ENCODE assay signal across 21 mouse cellular contexts in genomic region chr6:21955468-21955867, GRCm38 (mm10). TPM values are rescaled to one million over a fixed set of nuclear protein-coding genes. Genes with fewer than 3 reads are reported as not detected.
DNase-seq lines count a peak whose midpoint lies in the region; ATAC-seq and TF ChIP-seq lines count a peak whose summit lies in the region.
"Had no signal": no experiment of that assay in that cellular context is flagged by ENCODE, and none has a peak within 500 bp of the region (broad histone marks: within the 10 kb centered on the region; RNA-seq: fewer than 3 reads in every experiment).

No protein-coding gene starts in this region.

- DNase-seq in liver, embryonic 13.5 days: no peak
- DNase-seq in liver: no peak
- no peak for DNase-seq in thymus, adult 2 months
- DNase-seq in kidney, postnatal 25 days: no peak
- DNase-seq in heart, embryonic 10.5 days (ENCODE audit: low spot score): no peak
- DNase-seq: adrenal gland, postnatal 25 days; cerebellum, adult 18-20 months; cerebellum, postnatal 10 days; gastrocnemius, postnatal 10 days; heart, postnatal 4 days; kidney, adult 18-20 months; kidney, postnatal 4 days; right cerebral cortex, adult 18-20 months had no signal

- peaks cover 27% of the 10 kb centered on the region for H3K79me2 ChIP-seq in macrophage (ENCODE audit: inconsistent target)

- no peak for TF ChIP-seq CTCF in thymus, adult 2 months (IDR thresholded peaks at IDR 0.05; ENCODE audit: borderline replicate concordance, control insufficient read depth, extremely low read depth, insufficient read depth, low read length, poor library complexity)

- H3K4me3 ChIP-seq in liver, embryonic 13.5 days (replicated peaks): no peak overlapping the region
- H3K4me3 ChIP-seq in macrophage (ENCODE audit: inconsistent target): no peak overlapping the region
- H3K4me3 ChIP-seq in thymus, adult 2 months (ENCODE audit: control insufficient read depth, insufficient read depth, low read length): no peak overlapping the region
- no peak overlapping the region for H3K4me3 ChIP-seq in heart, embryonic 10.5 days
- H3K4me3 ChIP-seq: forebrain, embryonic 13.5 days; lung, embryonic 15.5 days; midbrain, embryonic 10.5 days; midbrain, embryonic 15.5 days had no signal

- no peaks in the 10 kb centered on the region for H3K27me3 ChIP-seq in liver, embryonic 13.5 days
- H3K27me3 ChIP-seq in thymus, adult 2 months (ENCODE audit: control insufficient read depth, insufficient read depth, low read length): no peaks in the 10 kb centered on the region
- no peaks in the 10 kb centered on the region for H3K27me3 ChIP-seq in heart, embryonic 10.5 days (ENCODE audit: insufficient read depth, poor library complexity, severe bottlenecking)
- H3K27me3 ChIP-seq: forebrain, embryonic 13.5 days; lung, embryonic 15.5 days; midbrain, embryonic 15.5 days had no signal

- no peak overlapping the region for H3K27ac ChIP-seq in liver, embryonic 13.5 days
- 0 out of 2 replicates have a peak overlapping the region, but pooled peaks have one; percentile 5 for H3K27ac ChIP-seq in macrophage
- H3K27ac ChIP-seq in thymus, adult 2 months (ENCODE audit: control insufficient read depth, insufficient read depth, low read length): no peak overlapping the region
- no peak overlapping the region for H3K27ac ChIP-seq in heart, embryonic 10.5 days
- H3K27ac ChIP-seq: forebrain, embryonic 13.5 days; lung, embryonic 15.5 days; midbrain, embryonic 10.5 days; midbrain, embryonic 15.5 days had no signal

- no peak overlapping the region for H3K4me2 ChIP-seq in liver, embryonic 13.5 days
- H3K4me2 ChIP-seq: forebrain, embryonic 13.5 days; lung, embryonic 15.5 days; midbrain, embryonic 15.5 days had no signal

- H3K4me1 ChIP-seq in liver, embryonic 13.5 days (replicated peaks): peaks cover 22% of the 10 kb centered on the region
- 0 out of 2 replicates have a peak, but pooled peaks cover 7% of the 10 kb centered on the region for H3K4me1 ChIP-seq in thymus, adult 2 months (replicated peaks; ENCODE audit: control insufficient read depth, insufficient read depth, low read length)
- peaks cover 5% of the 10 kb centered on the region for H3K4me1 ChIP-seq in heart, embryonic 10.5 days

- 0 out of 2 replicates have a peak, but pooled peaks have one; percentile 8 for ATAC-seq in liver, embryonic 13.5 days (ENCODE audit: low read depth)
- ATAC-seq in common myeloid progenitor, adult 5-6 weeks (replicated peaks; ENCODE audit: low read depth, poor library complexity, severe bottlenecking): peak; percentile 87
- ATAC-seq in monocyte, adult 5-6 weeks (replicated peaks; ENCODE audit: insufficient number of reproducible peaks, low FRiP score, low TSS enrichment, poor library complexity, severe bottlenecking): peak; percentile 34
- ATAC-seq: forebrain, embryonic 13.5 days; hindbrain, embryonic 16.5 days; midbrain, embryonic 15.5 days had no signal

- WGBS in liver, embryonic 13.5 days (ENCODE audit: insufficient replicate concordance): 75% methylated on average over 4 of the region's 4 CpGs
- WGBS in macrophage (ENCODE audit: missing documents): 32% methylated on average over 4 of the region's 4 CpGs
- 55% methylated on average over 4 of the region's 4 CpGs for whole genome bisulfite sequencing in thymus, adult 2 months
- WGBS in heart, embryonic 10.5 days: 79% methylated on average over 4 of the region's 4 CpGs

- H3K36me3 ChIP-seq in liver, embryonic 13.5 days: peaks cover 35% of the 10 kb centered on the region
- H3K36me3 ChIP-seq in macrophage (ENCODE audit: inconsistent target): peaks cover 12% of the 10 kb centered on the region
- peaks cover 38% of the 10 kb centered on the region for H3K36me3 ChIP-seq in thymus, adult 2 months (ENCODE audit: control insufficient read depth, insufficient read depth, low read length)
- peaks cover 59% of the 10 kb centered on the region for H3K36me3 ChIP-seq in heart, embryonic 10.5 days

- H3K9me3 ChIP-seq in liver, embryonic 13.5 days (replicated peaks): no peaks in the 10 kb centered on the region
- H3K9me3 ChIP-seq in heart, embryonic 10.5 days: no peaks in the 10 kb centered on the region
- H3K9me3 ChIP-seq: forebrain, embryonic 13.5 days; lung, embryonic 15.5 days; midbrain, embryonic 10.5 days; midbrain, embryonic 15.5 days had no signal

- no peak overlapping the region for H3K9ac ChIP-seq in liver, embryonic 13.5 days
- H3K9ac ChIP-seq: forebrain, embryonic 13.5 days; lung, embryonic 15.5 days; midbrain, embryonic 15.5 days had no signal

- TF ChIP-seq POLR2A in thymus, adult 2 months (IDR thresholded peaks at IDR 0.05; ENCODE audit: control insufficient read depth, extremely low read depth, insufficient read depth, low read length, poor library complexity): no peak

RNA-seq across cellular contexts. Expression of gene Ing3, which starts 6.1 kb away (rescaled TPM):
- polyA plus RNA-seq in liver, embryonic 13.5 days (2015; fragmentation: Nextera tagmentation; extraction: Ambion mirVana): 22.6 and 29.8 TPM in 2 replicates
- 43.8 and 44.3 TPM in 2 replicates for total RNA-seq in common myeloid progenitor, adult 5-6 weeks (2017)
- 10 to 100 TPM in 25 of 26 experiments, 1 to 10 TPM in 1; 7.5 to 45.1 (median 19.0) TPM for total RNA-seq in macrophage (2018; cell fraction: chromatin; rRNA removed)
- total RNA-seq in macrophage (2018; cell fraction: cytosol; rRNA removed): 10 to 100 TPM in 16 of 26 experiments, 1 to 10 TPM in 10; 4.4 to 24.4 (median 10.5) TPM
- total RNA-seq in macrophage (2018; cell fraction: nucleus; rRNA removed): 10 to 100 TPM in 15 of 26 experiments, 1 to 10 TPM in 11; 6.2 to 26.9 (median 10.9) TPM
- polyA plus RNA-seq in macrophage (2018): 6.7 to 16.5 TPM (median 13.4 TPM) in 3 replicates
- total RNA-seq in monocyte, adult 5-6 weeks (2017): 63.6 to 77.0 TPM (median 66.0 TPM) in 3 replicates
- 15.9 and 16.8 TPM in 2 replicates for polyA plus RNA-seq in thymus, adult 2 months (2012; rRNA removed)
- polyA plus RNA-seq in heart, embryonic 10.5 days (2016; fragmentation: Nextera tagmentation; extraction: Ambion mirVana): 30.1 and 38.7 TPM in 2 replicates

RNA-seq across cellular contexts. Expression of gene Cped1, which starts 30.2 kb away (rescaled TPM):
- 2.2 and 3.2 TPM in 2 replicates for polyA plus RNA-seq in liver, embryonic 13.5 days (2015; fragmentation: Nextera tagmentation; extraction: Ambion mirVana)
- 2.9 and 5.8 TPM in 2 replicates for total RNA-seq in common myeloid progenitor, adult 5-6 weeks (2017)
- total RNA-seq in macrophage (2018; cell fraction: chromatin; rRNA removed): 1 to 10 TPM in 25 of 26 experiments, under 1 TPM in 1; 0.96 to 9.4 (median 3.4) TPM
- total RNA-seq in macrophage (2018; cell fraction: cytosol; rRNA removed): 1 to 10 TPM in 8 of 26 experiments, under 1 TPM in 18; 0.46 to 1.5 (median 0.85) TPM
- 10 to 100 TPM in 1 of 26 experiments, 1 to 10 TPM in 21, under 1 TPM in 4; 0.58 to 10.0 (median 2.7) TPM for total RNA-seq in macrophage (2018; cell fraction: nucleus; rRNA removed)
- polyA plus RNA-seq in macrophage (2018): 0.33 to 2.0 TPM (median 1.5 TPM) in 3 replicates
- 0.49 to 1.8 TPM (median 1.6 TPM) in 3 replicates for total RNA-seq in monocyte, adult 5-6 weeks (2017)
- polyA plus RNA-seq in thymus, adult 2 months (2012; rRNA removed): 1.7 and 2.4 TPM in 2 replicates
- polyA plus RNA-seq in heart, embryonic 10.5 days (2016; fragmentation: Nextera tagmentation; extraction: Ambion mirVana): 5.4 and 8.4 TPM in 2 replicates

Comparison
In these comparisons a context has a peak if more than half of its experiments do, and no peak if none do; other contexts are left out.
1. ATAC-seq: peak in every context shown above with its lines; median percentile 87 in common myeloid progenitor, adult 5-6 weeks; 34 in monocyte, adult 5-6 weeks; 8 in liver, embryonic 13.5 days.